Mouse (Mus musculus): ENCODE measurements around the gene Mrps21.
"Not testable (repeated sequence)": the region's sequence is repeated elsewhere in the genome, so short reads cannot be mapped to it uniquely, and the experiment has no call there.

The Mrps21 gene

DNA sequence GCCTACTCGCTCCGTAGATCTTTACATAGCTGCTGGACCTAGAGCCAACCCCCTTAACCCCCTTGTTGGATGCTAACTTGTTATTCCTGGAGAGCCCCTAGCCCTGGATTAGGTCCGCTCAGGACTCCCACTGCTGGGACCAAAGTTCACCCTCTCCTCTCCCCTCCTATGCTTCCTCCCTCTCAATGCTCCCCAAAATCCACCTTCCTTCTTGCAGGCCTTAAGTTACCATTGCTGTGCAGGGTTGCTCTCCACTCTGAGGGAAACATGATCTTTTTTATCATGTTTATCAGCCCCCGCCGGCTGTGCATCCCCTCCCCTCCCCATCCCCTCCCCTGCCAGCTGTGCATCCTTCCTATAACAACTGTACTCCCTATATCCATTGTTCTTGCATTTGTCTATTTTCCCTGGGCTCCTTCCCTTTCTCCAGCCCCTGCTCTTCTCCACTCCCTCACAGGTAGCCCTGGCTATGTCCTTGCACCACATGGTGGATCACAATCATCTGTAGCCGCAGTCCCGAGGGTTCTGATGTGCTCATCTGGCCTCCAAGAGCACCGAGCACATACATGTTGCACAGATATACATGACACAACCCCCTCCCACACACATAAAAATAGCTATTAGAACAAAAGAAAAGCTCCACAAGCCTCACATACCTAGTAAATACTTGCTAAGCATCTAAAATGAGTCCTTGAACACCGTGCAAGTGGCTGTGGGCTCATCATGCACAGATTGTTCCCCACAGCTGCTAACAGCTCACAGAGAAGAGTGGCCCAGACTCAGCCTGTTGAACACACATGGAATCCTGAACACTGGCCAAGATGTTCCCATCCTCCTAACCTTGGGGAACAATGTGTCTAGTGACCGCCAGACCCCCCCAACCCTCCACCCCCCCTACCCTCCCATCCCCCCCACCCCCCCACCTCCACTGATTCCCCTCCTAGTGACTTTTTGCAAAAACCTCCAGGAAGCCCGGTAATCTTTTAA is 21.0 kb upstream of the Mrps21 start:
- DNase-seq (ENCODE audit: low read depth, low spot score): no peak

DNA sequence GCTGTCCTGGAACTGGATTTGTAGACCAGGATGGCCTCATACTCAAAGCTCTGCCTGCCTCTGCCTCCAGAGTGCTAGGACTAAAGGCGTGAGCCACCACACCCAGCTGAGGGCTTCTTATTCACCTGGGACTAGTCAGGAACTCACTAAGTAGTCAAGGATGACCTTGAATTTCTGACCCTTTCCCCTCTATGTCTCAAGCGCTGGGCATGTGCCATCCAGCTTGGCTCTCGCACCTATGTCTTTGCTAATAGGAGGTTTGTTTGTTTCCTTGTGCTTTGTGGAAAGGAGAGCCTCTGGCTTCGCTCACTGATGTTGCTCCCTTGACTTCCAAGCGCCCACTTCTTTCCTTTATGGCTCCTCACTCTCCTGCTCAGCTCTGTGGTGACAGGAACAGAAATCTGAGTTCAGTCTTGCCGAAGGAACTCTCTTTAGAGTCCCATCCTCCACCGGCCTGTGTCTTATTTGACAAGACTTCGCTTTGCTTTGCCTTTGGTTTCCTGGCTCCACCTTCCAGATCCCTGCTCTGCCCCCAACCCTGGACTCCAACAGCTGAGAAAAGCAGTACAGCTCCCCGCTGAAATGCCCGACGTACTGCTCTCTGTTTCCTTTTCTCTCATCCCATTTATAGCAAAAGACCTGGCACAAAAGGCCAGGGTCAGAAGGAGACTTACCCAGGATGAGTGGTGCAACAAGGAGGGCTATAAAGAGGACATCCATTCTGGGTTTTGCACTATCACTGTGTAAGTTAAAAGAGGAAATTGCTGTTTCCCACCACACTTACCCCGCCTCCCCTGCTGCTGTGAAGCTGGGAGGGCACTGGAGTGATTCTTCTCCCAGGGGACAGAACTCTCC is 20.1 kb upstream of the Mrps21 start, which contains the start of gene BC028528:
Gene BC028528, minus strand, starts transcription at position 795 of the 855 bp plus-strand sequence.
- DNase-seq (ENCODE audit: low read depth, low spot score): no peak

DNA sequence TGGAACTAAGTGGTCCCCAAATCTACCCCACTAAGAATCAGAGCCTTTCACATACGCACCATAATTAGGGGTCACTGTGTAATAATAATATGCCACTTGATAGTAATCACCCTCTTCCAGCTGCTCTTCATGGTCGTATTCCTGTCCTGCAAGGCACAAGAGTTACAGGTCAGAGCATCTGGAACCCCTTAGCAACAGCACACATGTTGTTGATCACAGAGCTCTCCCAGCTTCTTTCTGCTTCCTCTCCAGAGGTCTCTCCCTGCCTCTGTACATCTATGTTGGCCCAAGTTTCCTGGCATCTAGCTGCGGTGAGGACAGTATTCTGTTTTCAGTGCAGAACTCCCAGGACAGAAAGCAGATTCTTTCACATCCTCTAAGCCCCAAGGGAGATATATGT is 18.3 kb upstream of the Mrps21 start:
- no peak for DNase-seq (ENCODE audit: low read depth, low spot score)

DNA sequence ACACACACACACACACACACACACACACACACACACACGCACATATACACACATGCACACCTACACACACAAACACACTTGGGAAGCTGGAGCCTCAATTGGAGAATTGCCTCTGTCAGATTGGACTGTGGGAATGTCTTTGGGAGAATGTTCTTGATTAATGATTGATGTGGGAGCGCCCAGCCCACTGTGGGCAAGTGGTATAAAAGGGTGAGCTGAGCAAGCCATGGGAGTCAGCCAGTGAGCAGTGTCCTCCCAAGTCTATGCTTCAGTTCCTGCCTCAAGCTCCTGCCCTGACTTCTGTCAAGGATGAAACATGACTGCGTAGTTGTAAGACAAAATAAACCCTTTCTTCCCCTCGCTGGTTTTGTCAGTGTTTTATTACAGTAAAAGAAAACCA is 16.3 kb upstream of the Mrps21 start:
- DNase-seq (ENCODE audit: low read depth, low spot score): no peak

DNA sequence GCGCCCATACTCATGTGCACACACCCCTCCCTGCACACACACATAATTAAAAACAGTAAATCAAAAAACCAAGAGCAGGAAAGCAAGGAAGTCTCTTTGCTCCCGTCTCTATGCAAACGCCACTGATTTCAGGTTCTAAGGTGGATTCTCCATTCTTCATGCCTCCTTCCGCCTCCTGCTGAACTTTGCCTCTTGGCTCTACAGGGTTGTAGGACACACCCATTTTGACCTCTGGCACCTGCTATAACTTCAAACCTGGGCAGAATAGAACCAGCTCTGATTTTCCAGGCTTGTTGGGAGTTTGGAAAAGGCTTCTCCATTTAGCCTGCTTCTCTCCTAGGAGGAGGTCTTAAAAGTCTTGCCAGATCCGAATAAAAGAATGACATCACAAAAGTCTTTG is 13.1 kb upstream of the Mrps21 start:
- DNase-seq (ENCODE audit: low read depth, low spot score): no peak

DNA sequence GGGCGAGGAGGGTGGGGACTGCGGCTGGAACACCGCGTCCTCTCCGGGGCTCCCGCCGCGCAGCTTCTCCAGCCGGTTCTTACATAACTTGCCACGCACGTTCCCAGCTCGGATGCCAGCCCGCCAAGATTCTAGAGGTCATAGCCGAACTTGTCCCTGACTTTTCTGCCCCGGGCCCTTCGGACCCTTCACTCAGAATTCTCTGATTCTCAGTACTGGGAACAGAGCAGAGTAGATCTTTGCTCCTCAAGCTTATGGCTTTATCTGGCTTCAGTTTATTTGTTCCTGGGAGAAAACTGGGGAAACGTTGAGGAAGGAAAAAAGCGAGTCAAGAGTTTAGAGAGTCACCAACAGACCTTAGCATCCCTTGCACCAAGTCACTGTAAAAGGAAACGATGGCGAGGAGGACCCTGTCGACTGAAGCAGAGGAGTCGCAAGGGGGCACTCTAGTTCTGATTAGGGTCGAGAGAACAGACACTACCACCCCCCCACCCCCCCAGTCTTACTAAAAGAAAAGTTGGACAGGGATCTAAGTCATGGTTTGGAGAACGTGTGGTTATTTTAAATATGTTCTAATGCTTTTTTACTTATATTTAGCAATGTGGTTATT is 11.6 kb upstream of the Mrps21 start:
- no peak for DNase-seq (ENCODE audit: low read depth, low spot score)

DNA sequence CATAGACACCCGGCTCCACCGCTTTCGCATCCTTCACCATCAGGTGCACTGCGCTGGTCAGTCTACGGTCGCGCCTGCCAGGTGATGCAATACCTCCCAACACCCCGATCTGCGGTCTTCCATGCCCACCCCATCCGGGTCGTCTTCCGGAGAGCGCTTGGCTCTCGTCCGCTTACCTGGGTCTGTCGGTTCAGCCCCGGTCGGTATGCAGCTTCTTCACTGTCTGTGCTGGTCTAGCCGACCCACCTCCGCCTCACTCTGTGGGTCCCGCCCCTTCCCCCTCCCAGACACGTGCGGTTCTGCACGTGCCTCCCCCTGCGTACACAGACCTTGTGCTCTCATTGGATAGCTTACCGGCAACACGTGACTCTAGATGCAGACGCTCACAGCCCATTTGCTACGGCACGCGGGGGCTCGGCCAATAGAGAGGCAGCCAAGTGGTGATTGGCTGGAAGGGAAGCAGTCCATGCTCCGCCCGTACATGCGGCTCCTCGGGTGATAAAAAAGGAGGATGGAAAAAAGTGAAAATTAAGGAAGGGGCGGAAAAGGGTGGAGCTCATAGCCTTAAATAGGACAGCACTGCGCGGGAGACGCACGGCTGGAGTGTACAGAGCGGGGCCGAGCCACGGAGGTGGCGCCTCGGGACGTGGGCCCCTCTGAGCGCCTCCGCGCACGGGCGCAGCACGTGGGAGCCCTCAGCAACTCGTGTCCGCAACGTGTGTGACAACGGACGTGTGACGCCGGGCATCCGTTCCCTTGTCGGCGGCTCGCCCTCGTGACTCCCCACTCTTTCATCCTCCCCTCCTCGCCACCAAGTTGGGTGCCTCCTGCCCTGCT is 10.9 kb upstream of the Mrps21 start, which contains the start of gene Ciart:
Gene Ciart, minus strand, starts transcription at position 273 of the 837 bp plus-strand sequence.
- peak; percentile 92 for DNase-seq (ENCODE audit: low read depth, low spot score)

DNA sequence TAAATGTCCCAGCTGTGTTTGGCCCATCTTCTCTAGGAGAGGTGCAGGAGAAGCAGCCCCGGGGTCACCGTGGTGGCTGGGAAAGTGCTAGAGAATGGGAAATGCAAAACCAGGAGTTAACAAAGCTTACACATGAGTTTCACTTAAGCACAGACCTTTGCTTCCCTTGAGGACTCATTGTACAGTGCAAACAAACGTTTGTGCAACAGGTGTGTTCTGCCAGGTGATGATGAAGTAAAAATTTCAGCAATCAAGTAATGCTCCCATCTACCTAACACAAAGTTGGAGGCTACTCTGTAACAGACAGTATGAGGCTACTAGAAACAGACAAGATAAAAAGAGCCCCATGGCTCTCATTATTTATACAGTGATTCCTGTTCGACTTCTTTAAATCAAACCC is 7.7 kb upstream of the Mrps21 start:
- no peak for DNase-seq (ENCODE audit: low read depth, low spot score)

DNA sequence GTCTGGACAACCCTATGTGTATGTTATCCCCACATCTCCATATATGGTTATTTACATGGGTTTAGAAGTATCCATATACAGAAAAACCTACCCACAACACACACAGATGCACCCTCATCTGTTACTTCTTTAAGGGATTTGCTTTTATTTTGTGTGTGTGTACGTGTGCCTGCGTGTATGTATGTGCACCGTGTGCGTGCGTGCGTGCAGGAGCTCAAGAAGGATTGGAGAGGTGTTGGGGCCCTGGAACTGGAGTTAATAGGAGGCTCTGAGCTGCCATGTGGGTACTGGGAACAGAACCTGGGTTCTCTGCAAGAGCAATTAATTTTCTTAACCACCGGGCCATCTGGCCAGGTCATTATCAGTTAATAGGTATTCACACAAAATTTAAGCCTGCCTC is 729 bp upstream of the Mrps21 start:
- DNase-seq (ENCODE audit: low read depth, low spot score): no peak

DNA sequence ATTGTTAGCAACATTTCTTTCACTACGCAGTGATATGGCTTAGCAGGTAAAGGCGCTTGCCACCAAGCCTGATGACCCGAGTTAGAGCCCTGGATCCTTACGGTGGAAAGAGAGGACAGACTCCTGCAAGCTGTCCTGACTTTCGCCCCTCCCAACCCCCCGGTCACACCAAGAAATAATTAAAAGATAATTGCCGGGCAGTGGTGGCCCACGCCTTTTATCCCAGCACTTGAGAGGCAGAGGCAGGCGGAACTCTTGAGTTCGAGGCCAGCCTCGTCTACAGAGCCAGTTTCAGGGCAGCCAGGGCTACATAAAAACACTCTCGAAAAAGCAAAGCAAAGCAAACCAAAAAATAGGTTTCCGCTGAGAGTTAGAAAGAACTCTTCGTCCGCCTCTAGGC is 343 bp downstream of the Mrps21 start:
- no peak for DNase-seq (ENCODE audit: low read depth, low spot score)

DNA sequence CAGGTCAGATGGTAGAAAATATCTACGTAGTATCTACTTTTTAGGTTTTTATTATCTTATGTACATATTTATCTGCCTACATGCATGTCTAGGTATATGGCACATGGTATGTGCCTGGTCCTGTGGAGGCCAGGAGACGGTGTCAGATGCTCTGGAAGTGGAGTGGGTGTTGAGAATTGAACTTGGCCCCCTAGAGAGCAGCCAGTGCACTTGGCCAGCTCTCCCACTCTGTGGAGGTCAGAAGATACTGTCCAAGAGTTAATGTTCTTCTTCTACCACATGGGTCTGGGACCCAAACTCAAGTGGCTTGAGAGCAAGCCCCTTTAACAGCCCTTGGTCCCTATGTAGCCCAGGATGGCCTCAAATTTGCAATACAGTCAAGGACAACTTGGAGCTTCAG is 3.9 kb downstream of the Mrps21 start:
- DNase-seq (ENCODE audit: low read depth, low spot score): no peak

DNA sequence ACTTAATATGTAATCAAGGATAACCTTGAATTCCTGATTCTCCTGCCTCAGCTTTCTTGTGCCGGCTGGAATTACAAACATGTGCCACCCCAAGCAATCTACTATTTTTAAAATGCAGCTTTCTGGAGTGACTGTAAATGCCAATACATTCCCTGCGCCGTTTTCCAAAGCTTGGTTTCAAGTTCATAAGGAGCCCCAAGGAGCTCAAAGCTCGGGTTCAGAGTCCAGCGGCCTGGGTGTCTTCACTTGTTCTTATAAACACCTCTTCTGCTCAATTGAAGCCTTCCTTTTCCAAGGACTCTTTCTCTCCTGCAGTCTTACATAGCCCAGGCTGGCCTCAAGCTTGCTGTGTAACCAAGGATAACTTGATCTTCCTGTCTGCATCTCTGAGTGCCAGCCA is 5.2 kb downstream of the Mrps21 start:
- DNase-seq (ENCODE audit: low read depth, low spot score): no peak

DNA sequence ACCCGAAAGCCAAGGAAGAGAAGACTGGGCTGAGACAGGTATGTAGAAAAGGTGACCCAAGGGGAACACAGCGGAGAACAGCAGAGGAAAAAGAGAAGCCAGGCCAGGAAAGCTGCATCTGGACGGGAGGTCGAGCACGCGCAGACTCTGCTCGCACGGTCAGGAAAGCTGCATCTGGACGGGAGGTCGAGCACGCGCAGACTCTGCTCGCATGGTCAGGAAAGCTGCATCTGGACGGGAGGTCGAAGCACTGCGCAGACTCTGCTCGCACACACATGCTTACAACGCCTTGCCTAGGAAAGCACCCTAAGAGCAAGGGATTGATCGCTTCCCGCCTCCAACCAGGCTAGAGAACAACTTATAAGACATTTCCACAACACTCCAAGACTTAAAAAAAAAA is 5.7 kb downstream of the Mrps21 start:
- DNase-seq (ENCODE audit: low read depth, low spot score): no peak

DNA sequence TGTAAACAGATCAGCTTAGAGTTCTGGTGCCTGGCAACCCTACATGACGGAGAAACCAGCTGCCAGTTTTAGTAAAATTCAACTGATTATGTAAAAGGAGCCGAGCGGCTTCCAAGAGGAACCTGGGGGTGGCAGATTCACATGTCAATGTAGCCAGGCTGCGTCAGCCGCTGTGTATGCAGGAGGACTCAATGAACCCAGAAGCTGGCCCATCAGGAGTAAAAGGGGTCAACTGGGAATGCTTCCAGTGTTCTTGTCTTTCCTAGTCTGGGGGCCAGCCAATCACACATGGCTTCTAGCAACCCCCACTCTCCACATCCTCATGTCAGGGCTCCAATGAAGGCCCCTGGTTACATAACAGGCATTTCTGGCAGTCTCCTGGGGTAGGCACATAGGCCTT is 6.3 kb downstream of the Mrps21 start:
- DNase-seq (ENCODE audit: low read depth, low spot score): no peak

DNA sequence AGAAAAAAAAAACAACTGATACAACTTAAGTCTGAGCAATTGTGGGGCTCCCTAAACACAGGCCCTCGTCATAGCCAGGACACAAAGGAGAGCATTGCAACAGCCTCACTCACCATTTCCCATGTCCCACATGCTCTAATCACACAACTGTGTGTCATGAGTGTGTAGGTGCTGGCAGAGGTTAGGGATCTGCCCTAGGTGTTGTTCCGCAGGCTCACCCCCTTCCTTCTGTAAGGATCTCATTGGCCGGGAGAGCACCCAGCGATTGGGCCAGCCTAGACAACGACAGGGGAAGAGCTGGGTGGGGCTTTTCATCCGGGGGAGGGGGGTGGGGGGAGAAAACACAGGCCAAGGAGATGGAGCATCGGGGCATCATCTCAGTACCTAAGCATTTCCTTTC is 7.7 kb downstream of the Mrps21 start:
- DNase-seq (ENCODE audit: low read depth, low spot score): no peak

DNA sequence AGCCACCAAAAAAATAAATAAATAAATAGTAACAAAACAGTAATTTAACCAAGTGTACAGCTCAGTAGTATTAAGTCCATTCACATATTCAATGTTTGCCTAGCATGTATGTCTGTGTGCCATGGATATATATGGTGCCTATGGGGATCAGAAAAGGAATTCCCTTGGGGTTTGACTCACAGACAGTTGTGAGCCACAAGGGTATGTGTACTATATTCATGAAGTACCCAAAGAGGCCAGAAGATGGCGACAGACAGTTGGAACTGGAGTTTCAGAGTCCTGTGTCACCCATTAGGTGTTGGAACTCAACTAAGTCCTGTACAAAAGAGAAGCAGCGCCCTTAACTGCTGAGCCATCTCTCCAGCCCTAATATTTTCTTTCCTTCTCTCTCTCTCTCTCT is 9.5 kb downstream of the Mrps21 start:
- no peak for DNase-seq (ENCODE audit: low read depth, low spot score)

DNA sequence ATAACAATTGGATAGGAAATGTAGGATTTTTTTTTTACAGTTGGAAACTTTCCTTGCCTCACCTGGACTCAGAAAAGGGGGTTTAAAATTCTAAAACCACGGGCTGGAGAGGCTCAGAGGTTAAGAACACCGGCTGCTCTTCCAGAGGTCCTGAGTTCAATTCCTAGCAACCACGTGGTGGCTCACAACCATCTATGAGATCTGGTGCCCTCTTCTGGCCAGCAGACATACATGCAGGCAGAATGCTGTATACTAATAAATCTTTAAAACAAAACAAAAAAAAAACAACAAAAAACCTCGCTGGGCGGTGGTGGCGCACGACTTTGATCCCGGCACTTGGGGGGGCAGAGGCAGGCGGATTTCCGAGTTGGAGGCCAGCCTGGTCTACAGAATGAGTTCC is 10.1 kb downstream of the Mrps21 start:
- no peak for DNase-seq (ENCODE audit: low read depth, low spot score)

DNA sequence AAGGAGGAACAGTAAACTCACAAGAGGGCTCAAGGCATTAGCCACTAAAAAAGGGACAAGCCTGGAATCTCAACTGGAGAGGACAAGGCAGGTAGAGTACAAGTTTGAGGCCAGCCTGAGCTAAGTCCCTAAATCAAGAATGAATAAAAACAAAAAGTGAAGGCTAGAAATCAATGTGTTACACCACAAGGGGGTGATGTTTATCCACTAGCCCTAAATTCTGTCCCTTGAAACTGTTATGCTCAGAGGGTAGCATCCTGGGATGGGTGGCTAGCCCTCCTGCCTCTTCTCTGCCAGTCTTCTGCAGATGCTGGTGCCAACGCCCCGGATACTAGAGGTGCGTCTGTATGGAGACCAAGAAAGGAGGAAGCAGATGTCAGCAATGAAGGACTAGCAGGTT is 11.0 kb downstream of the Mrps21 start:
- DNase-seq (ENCODE audit: low read depth, low spot score): no peak

DNA sequence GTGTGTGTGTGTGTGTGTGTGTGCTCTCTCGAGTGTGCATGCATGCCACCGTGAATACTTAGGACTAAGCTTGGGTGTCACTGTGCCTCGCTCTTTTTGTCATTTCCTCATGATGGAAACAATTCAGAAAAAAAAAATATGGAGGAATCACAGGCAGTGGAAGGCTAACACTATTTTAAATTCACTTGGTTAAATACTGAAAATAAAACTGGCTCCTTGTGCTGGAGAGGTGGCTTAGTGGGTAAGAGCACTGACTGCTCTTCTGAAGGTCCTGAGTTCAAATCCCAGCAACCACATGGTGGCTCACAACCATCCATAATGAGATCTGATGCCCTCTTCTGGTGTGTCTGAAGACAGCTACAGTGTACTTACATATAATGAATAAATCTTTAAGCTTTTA is 13.0 kb downstream of the Mrps21 start:
- DNase-seq (ENCODE audit: low read depth, low spot score): not testable (repeated sequence)

DNA sequence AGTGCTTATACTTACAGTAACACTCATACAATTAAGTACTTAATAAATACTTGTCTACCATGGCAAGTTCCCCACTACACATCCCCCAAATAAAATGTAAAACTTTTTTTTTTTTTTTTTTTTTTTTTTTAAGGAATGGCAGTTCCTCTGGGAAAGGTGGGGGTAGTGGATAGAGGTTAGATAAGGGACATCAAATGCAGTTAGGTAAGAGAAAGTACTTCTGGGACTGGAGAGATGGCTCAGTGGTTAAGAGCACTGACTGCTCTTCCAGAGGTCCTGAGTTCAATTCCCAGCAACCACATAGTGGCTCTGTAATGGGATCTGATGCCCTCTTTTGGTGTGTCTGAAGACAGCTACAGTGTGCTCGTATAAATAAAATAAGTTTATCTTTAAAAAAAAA is 14.3 kb downstream of the Mrps21 start:
- not testable (repeated sequence) for DNase-seq (ENCODE audit: low read depth, low spot score)

DNA sequence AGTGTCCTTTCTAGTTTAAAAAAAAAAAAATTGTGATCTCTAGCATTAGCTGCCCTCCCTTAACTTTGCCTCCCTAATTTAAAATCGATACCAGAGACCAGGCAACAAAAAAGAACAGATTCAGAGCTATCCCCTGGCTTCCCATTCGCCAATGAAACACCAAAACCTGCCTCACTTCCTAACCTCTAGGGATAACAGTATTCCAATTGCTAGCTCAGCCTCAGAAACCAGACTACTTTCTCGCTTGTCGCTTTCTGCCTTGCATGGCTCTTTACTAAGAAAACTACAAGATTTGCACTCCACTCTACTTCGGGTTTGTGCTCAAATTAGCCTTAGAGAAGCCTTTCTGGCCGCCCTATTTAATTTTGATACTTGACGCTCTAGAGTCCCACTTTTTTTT is 15.2 kb downstream of the Mrps21 start:
- DNase-seq (ENCODE audit: low read depth, low spot score): no peak
